Mouse (Mus musculus): ENCODE measurements around the gene Fto. TPM values are rescaled to one million over a fixed set of nuclear protein-coding genes. Genes with fewer than 3 reads are reported as not detected.

The Fto gene
- total RNA-seq, 2 experiments from 2014 or later, result 69.8 to 77.5 TPM

- intact Hi-C loops (cut with DNase I), result no loop called here
These were observed 263.0 kb downstream of the Fto start for GRCm38 (mm10) chr8:91576086-91576917.

DNA sequence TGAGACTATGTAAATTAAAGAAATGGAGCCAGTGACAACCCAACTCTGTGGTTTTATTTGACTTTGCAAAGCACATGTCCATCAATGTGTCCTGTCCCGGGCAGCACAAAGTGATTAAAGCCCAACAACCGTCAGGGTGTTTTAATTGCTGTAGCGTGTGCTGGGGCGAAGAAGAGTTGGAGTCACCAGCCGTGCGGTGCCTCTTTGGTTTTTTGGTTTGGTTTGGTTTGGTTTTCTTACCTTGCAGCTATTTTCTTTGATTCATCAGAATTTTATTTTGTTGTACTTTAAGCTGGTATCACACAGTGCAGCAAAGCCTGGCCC, 263.6 kb downstream of the Fto start:
- intact Hi-C loops (cut with DNase I), result no loop called here
- no peak for DNase-seq

More at GRCm38 (mm10) chr8:91576086-91576917, 263.0 kb downstream of the Fto start:
- no peak for DNase-seq

DNA sequence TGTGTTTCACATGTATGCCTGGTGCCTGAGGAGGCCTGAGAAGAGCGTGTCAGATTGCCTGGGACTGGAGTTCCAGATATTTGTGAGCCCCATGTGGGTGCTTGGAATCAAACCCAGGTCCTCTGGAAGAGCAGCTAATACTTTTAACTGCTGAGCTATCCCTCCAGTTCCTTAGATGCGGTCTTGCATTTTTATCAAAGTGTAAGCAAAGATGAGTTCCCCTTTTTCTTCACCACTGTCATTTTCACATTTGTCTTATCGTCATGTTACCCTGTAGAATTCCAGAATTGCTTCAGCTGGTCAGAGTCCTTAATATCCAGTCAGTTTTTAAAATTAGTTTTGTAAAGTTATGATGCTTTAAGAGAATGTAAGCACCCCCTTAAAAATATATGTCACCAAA, 264.3 kb downstream of the Fto start:
- DNase-seq, result no peak
- intact Hi-C loops (cut with DNase I), result no loop called here

DNA sequence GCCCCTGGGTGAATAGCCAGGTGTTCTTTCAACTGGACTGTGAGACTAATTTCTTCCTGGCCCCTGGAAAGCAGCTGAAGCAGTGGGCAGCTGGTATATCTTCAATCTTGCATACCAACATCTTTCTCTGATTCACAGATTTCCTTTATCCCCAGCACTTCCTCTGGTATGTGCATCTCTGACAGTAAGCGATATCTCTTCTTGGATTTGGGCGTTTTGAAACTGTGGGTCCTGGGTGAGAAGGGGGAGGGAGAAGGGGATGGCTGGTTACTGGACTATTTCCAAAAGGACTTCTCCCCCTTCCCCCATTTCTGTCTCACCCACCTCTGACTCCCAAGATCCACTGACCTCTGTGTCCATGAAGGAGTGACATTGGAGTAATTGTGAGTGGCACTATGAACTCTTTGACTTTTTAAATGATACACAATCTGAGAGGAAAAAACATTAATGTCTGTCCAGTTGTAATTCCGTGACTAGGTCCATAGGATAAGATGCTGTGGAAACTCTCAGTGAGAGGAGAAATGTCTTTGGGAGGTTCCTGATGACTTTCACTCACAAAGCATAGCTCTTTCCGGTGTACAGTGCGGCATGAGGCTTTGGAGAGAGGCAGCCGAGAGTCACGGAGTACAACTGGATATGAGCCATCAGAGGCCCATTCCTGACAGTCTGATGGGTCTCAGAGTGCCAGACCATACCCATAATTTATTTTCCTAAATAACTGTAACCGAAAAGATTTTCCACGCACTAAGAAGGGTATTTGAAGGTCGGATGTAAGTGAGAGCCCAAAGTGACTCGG, 271.5 kb downstream of the Fto start:
- intact Hi-C loops (cut with DNase I), result no loop called here

DNA sequence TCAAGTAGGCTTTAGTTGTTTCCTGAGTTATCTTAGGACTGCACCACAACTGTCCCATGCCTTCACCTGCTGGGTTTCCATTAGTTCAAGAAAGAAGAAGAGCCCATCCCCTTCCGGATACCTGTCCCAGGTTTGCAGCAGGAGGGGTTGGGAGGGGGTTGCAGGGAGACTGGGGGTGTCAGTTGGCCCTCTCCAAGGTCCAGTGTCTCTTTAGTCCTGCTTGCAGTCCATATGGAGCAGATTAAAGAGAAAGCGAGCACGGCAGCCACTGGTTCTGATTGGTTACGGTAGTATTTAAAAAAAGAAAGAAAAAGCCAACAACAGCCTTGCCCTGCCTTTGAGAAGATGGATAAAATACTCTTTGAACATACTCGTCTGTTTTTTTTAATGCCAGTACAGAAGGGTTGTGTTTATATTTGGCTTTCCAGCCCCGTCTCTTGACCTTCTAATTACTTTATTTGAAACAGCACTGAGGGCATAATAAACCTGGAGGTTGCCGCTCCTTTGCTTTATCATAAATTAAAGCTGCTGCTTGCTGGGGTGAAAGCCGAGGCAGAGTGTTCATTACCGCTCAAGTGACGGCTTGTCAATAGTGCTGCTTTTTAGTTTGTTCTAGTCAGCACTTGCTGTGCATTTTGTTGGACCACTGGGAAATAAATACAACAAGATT, 279.2 kb downstream of the Fto start:
- intact Hi-C loops (cut with DNase I), result no loop called here
- no peak for DNase-seq

More for the DNA sequence above, 271.5 kb downstream of the Fto start:
- DNase-seq, result no peak

GRCm38 (mm10) chr8:91593202-91593781, 280.0 kb downstream of the Fto start:
- intact Hi-C loops (cut with DNase I), result no loop called here
- no peak for DNase-seq

DNA sequence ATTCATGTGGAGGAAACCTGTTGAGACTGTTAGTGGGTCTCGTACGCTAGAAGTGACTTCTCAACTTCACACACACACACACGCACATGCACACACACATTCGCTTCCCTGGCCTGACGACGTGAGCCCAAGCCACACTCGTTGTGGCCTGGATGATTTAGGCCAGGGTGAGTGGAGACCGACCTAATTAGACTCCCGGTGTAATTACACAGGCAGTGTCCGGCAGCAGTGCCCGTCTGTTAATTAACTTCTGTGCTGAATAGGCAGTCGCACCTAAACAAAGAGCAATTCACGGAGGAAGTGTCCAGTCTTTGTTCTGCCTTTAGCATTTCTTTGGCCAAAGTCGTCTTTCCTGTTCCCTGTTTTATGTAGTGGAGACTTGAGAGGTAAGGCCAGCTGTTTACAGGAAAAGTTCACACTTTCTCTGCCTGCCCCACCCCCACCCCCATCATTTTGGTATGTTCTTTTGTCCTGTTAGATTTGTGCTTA, 286.1 kb downstream of the Fto start:
- intact Hi-C loops (cut with DNase I), result no loop called here
- no peak for DNase-seq

GRCm38 (mm10) chr8:91603751-91604150, 290.4 kb downstream of the Fto start:
- DNase-seq, result no peak
- intact Hi-C loops (cut with DNase I), result no loop called here

GRCm38 (mm10) chr8:91605901-91606300, 292.6 kb downstream of the Fto start:
- intact Hi-C loops (cut with DNase I), result no loop called here
- no peak for DNase-seq

DNA sequence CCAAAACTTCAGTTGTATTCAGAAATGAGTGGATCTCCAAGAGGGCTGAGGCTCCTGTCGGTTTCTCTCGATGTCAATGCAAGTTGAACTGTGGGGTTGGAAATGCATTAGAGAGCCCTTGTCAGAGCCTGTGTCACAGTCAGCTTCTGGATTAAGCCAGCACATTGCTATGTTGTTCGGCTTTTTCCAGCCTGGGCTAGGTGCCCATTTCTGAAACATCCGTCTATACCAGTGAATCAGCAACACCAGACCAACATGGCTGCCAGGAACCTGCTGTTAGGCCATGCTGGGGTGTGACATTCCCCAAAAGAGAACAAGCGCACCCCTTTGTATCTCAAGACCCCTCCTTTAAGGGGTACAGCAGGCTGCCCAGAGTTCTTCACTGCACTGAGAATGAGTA, 293.8 kb downstream of the Fto start:
- no peak for DNase-seq
- intact Hi-C loops (cut with DNase I), result no loop called here

DNA sequence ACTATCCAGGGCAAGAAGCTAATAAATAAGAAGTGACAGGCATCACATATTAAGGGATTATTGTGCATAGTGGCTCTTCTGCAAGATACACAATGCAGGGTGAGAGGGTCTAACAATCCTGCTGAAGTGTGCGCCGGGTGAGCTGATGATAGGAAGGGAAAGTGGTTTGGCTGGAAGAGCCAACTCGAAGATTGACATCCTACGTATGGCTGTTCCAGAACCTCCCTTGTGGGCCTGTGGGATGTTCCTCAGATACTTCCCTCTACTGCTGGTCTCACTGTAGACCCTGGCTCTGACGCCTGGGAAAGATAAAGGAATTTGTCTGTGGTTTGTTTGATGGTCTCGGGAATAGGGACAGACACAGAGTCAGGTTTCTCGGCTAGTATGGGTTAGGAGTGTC, 297.9 kb downstream of the Fto start:
- no peak for DNase-seq
- intact Hi-C loops (cut with DNase I), result no loop called here

GRCm38 (mm10) chr8:91611723-91612362, 298.5 kb downstream of the Fto start:
- DNase-seq, result no peak
- intact Hi-C loops (cut with DNase I), result no loop called here

GRCm38 (mm10) chr8:91612387-91613130, 299.2 kb downstream of the Fto start:
- DNase-seq, result no peak
- intact Hi-C loops (cut with DNase I), result no loop called here

DNA sequence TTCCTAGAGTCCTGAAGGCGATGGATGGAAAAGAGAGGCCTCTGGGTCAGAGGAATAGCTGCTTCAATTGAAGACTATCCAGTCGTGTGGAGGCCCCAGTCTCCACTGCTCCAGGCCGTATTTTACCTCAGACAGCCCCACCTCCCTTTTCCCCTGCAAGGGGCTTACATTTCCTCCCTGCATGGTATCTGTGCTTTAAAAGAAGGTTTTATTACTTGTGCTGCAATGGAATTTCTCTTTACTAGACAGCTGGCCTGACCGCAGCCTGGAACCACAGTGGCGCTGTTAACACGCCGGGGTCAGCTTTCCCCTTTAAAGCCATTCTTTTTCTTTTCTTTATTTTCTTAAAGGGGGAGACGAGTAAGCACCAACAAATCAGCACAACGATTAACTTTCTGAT, 300.3 kb downstream of the Fto start:
- intact Hi-C loops (cut with DNase I), result no loop called here
- DNase-seq, result no peak

DNA sequence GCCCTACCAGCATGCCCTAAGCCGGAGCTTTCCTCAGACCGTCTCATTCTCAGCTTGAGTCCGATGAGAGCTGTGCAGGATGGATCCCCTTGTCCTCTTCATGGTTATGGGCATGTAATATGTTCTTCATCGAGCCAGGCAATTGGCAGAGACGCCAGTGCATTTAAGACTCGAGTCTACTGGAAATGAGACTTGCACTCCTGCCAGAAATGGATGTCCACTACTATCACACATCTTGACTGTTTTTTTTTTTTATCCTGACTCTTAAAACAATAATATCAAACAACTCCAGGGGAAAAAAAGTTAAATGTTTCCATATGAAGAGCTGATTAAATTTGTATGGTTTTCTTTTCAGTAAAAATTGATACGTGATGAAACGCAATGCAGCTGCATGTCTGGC, 301.9 kb downstream of the Fto start:
- intact Hi-C loops (cut with DNase I), result no loop called here
- DNase-seq, result no peak

GRCm38 (mm10) chr8:91615781-91616683, 302.7 kb downstream of the Fto start:
- DNase-seq, result no peak
- intact Hi-C loops (cut with DNase I), result no loop called here

GRCm38 (mm10) chr8:91617772-91618171, 304.4 kb downstream of the Fto start:
- intact Hi-C loops (cut with DNase I), result no loop called here
- no peak for DNase-seq

- intact Hi-C loops (cut with DNase I), result loop anchor here (10.0 kb wide), 1 partner anchor 238 kb away; no protein-coding TSS in a partner anchor
- no peak for DNase-seq
These were observed 309.4 kb downstream of the Fto start for GRCm38 (mm10) chr8:91622757-91623156.

Measured in gastrocnemius, postnatal 36 days (tissue).